Mouse (Mus musculus) small intestine, adult 2 months (tissue): Measurements from ENCODE around the gene Scrn1. TPM values are rescaled to one million over a fixed set of nuclear protein-coding genes. Genes with fewer than 3 reads are reported as not detected.

Experiments used
- H3K27ac ChIP-seq: fragments of 200-500 bp; 2 replicates; pipeline ENCODE4 v1.5.1; 2012; ENCODE audit warnings: low read depth, low read length, control low read depth, inconsistent platforms; ENCODE audit not compliant: insufficient read depth
- H3K27me3 ChIP-seq: fragments of 200-500 bp; 2 replicates; pipeline ENCODE4 v1.6.1; 2012; ENCODE audit warnings: mild to moderate bottlenecking, moderate library complexity, low read length, inconsistent platforms; ENCODE audit not compliant: control insufficient read depth, insufficient read depth
- H3K36me3 ChIP-seq: fragments of 200-500 bp; 2 replicates; pipeline ENCODE4 v1.6.1; 2012; ENCODE audit warnings: mild to moderate bottlenecking, low read length, control low read depth, inconsistent platforms; ENCODE audit not compliant: control insufficient read depth, insufficient read depth
- H3K4me1 ChIP-seq: fragments of 200-500 bp; 2 replicates; pipeline ENCODE4 v1.6.1; 2012; ENCODE audit warnings: low read length, inconsistent platforms, mixed read lengths; ENCODE audit not compliant: control insufficient read depth, insufficient read depth, insufficient read length
- H3K4me3 ChIP-seq: fragments of 200-500 bp; 2 replicates; pipeline ENCODE4 v1.5.1; 2012; ENCODE audit warnings: low read depth, mild to moderate bottlenecking, control low read depth, inconsistent platforms, low read length, moderate library complexity
- CTCF ChIP-seq: fragments of 200-500 bp; IDR thresholded peaks from 2 replicates; pipeline ENCODE4 v1.5.1; 2012; ENCODE audit warnings: low read depth, mild to moderate bottlenecking, control low read depth, inconsistent platforms, low read length, moderate library complexity, mixed read lengths; ENCODE audit not compliant: insufficient replicate concordance, insufficient read length; ENCODE audit errors: extremely low read depth
- POLR2A ChIP-seq: fragments of 200-500 bp; IDR thresholded peaks from 2 replicates; pipeline ENCODE4 v1.6.1; 2012; ENCODE audit warnings: low read depth, mild to moderate bottlenecking, control low read depth, inconsistent platforms, low read length, moderate library complexity
- WGBS: fragments of 180-500 bp; shearing (Covaris S2); methylation state at CpG from one replicate; pipeline ENCODE4 v1.1.7; 2018; 5-methylcytosine and 5-hydroxymethylcytosine counted together
- polyA plus RNA-seq: library from polyadenylated mRNA; depleted of rRNA; stranded (reverse); fragments of >200 nt; gene quantifications from 2 replicates; pipeline ENCODE4 v1.2.3, GENCODE M21; 2012

Scrn1 gene
- polyA plus RNA-seq, 1 experiment = 0.48 TPM

DNA sequence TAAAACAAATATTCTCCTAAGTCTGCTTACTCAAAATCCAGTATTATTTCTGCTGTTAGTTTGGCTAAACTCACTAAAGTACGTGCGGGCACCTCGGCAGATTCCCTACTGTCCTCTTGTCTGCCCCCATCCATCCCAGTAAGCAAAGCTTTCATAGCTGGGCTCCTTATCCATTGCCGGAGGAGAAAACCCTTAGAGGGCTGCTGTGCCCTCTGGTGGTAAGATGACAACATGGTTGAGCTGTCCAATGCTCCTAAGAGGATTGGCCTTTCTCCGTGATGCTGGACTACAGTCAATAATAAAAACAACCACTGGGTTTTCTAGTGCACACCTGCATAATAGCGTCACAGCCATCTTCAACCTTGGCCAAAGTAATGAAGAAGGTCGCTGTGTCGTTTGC is 59.3 kb downstream of the Scrn1 start:
- Histone ChIP-seq H3K4me1 (no peaks in the 10 kb centered on the region), H3K27me3 (no peaks in the 10 kb centered on the region; the same call in 1 of the 2 replicates), H3K27ac (no peak overlapping the region), H3K36me3 (no peaks in the 10 kb centered on the region), H3K4me3 (no peak overlapping the region)
- TF ChIP-seq CTCF (peak; percentile 72; the same call in 1 of the 2 replicates), POLR2A (no peak)
- WGBS = 28% methylated on average over 8 of the region's 8 CpGs

DNA sequence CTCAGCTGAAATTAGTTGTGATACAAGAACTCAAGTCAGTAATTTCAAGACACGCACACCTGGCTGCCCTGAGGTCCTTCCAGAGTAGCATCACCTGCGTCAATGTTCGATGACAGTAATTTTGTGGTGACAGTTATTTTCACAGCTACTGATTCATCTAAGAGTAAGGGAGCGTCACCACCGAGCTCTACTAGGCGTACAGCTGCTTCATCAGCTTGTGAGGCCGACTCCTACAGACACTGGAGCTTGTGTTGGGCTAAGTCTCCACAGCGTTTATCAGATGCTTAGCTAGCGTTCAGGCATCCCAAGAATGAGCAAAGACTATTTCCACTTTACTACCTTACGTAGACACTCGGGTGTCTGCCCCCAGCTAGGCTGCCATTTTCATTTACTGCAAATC is 60.0 kb downstream of the Scrn1 start:
- Histone ChIP-seq H3K4me1 (no peaks in the 10 kb centered on the region), H3K36me3 (no peaks in the 10 kb centered on the region), H3K27me3 (no peaks in the 10 kb centered on the region), H3K27ac (no peak overlapping the region), H3K4me3 (no peak overlapping the region)
- 84% methylated on average over 11 of the region's 11 CpGs for WGBS
- TF ChIP-seq CTCF (no peak), POLR2A (no peak)

DNA sequence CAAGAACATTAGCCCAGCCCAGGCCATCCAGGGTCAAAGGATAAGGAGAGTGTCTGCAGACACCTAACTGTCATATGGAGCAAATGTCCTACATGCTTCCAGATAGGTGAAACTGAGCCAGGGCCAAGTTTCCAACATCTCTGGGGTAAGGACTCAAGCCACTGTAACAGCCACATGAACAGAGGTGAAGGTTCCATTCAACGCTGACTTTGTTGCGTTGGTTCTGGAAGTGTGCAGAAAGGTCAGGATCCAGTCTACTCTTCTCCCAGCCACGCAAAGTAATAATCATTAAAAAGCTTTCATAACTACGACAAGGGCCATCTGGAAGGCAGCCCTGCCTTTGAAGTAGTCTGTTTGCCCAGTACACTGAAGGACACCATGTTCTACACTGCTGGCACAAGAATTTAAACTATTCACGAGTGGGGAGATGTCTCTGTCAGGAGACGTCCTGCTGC is 63.6 kb downstream of the Scrn1 start:
- WGBS = 39% methylated on average over 6 of the region's 6 CpGs

DNA sequence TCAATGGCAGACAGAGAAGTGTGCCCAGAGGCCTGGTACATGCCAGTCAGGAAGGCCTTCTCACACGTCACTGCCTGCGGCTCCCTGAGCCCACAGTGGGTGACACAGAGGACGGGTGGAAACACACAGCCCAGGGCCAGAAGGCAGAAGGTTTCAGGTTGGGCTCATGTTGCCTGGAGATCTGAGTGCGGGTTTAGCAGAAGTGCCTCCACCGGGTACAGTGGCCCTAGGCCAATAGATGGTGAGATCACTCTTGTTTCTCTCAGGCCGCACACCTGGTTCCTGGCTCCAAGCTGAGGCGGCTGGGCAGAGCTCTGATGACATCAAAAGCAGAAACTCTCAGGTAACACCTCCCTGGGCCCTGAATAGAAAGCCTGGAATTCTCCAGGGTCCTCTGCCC is 70.1 kb downstream of the Scrn1 start:
- Histone ChIP-seq H3K27me3 (no peaks in the 10 kb centered on the region), H3K27ac (no peak overlapping the region), H3K4me3 (no peak overlapping the region), H3K36me3 (no peaks in the 10 kb centered on the region), H3K4me1 (no peaks in the 10 kb centered on the region)
- WGBS = 90% methylated on average over 7 of the region's 7 CpGs
- TF ChIP-seq POLR2A (no peak), CTCF (no peak)

More for the DNA sequence above, 63.6 kb downstream of the Scrn1 start:
- TF ChIP-seq CTCF = no peak
- no peak for TF ChIP-seq POLR2A
- H3K4me3 ChIP-seq = no peak overlapping the region
- no peaks in the 10 kb centered on the region for H3K4me1 ChIP-seq
- H3K27ac ChIP-seq = no peak overlapping the region
- H3K27me3 ChIP-seq = no peaks in the 10 kb centered on the region
- no peaks in the 10 kb centered on the region for H3K36me3 ChIP-seq

DNA sequence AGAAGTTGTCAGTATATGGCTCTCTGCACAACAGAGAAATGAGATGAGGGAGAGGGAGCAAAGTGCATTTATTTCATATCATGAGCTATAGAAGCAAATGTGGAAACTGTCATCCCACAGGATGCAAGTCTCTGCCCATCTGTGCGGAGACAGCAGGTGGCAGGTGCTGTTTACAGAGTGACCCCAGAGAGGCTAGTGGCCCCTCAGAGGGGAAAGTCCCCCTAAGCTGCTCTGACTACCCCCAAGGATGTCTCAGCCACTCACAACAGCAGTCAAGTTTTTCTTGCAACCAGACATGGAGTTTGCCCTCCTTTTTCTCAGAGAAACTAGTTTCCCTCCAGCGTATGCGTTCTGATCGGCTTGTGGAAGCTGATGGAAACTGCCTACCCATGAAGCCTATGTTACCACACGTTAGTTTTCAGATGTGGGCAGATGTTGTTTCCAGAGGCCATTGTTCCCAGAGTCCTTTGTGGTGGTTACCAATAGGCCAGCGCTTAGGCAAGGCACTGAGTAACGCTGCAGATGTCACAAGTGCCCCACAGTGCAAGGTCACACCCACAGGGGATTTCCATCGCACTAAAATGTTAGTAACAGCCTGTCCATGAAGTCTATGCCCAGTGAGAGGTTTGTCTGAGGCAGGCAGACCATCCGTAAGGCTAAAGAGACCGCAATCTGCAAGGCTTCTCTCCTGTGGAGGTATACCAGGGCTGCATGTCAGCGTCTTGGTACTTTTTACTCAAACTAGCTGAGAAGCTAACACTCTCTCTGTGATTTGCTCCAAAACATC is 71.5 kb downstream of the Scrn1 start:
- 69% methylated on average over 11 of the region's 11 CpGs for WGBS
- TF ChIP-seq POLR2A (no peak), CTCF (no peak)
- Histone ChIP-seq H3K4me3 (no peak overlapping the region), H3K4me1 (no peaks in the 10 kb centered on the region), H3K27ac (no peak overlapping the region), H3K27me3 (no peaks in the 10 kb centered on the region), H3K36me3 (no peaks in the 10 kb centered on the region)

DNA sequence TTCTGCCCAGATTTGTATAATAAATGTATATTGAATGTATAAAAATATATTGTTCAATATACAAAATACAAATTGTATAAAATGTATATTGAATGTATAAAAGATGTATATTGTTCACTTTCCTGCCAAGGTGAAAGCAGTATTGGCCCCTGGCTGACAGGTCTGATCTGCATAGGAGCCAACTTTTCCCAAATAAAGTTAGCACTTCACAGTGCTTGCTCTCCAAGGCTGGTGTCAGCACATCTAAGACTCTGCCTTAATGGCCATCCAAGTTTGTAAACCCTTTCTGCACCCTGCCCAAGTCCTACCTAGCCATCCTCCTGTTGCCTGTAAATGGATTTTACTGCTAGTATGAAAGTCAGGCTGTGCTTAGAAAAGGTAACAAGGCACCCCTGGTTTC is 72.2 kb downstream of the Scrn1 start:
- Histone ChIP-seq H3K27me3 (no peaks in the 10 kb centered on the region), H3K4me1 (no peaks in the 10 kb centered on the region), H3K36me3 (no peaks in the 10 kb centered on the region), H3K27ac (no peak overlapping the region), H3K4me3 (no peak overlapping the region)
- TF ChIP-seq POLR2A (no peak), CTCF (no peak)

DNA sequence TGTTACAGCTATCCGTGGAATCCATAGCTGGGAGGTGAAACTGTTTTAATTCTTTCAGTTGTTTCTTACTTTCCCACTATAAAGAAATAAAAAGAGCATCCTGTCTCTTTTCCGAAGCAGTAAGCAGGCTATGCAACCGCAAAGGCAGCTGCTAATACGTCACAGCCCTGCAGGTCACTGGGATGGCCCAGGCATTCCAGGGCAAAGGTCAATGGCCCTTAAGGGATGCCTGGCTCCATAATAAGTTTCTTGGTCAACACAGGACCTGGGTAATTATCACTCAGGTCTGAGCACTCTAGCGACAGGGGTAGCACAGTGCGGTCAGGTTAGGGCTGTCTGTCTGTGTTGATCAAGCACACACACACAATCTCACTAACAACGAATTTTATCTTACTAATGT is 75.2 kb downstream of the Scrn1 start:
- TF ChIP-seq POLR2A = no peak
- TF ChIP-seq CTCF = no peak
- Histone ChIP-seq H3K4me3 (no peak overlapping the region), H3K36me3 (peaks cover 3% of the 10 kb centered on the region), H3K27me3 (no peaks in the 10 kb centered on the region), H3K4me1 (no peaks in the 10 kb centered on the region), H3K27ac (no peak overlapping the region)
- 64% methylated on average over 7 of the region's 7 CpGs for WGBS
